Mouse (Mus musculus): ENCODE results near the gene Fhit. TPM values are rescaled to one million over a fixed set of nuclear protein-coding genes. Genes with fewer than 3 reads are reported as not detected.

Fhit gene
- polyA plus RNA-seq, 1 experiment from 2014 or later: 4.6 TPM

DNA sequence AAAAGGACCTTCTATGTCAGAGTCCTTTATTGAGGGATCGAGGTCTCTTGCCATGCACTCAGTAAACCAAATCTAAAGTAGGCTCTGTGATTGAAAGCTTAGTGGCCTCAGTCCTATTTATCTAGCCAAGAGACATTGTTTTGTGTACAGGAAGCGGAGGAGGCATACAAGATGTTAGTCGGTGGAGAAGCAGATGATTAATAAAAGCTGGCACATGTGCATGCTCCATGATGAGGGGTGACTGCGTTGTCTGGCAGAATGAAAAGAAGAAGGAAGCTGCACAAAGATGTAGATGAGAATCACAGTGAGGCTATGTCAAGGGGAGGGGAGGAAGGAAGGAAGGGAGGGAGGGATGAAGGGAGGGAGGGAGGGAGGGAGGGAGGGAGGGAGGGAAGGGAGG is 481.8 kb downstream of the Fhit start:
- Histone ChIP-seq H3K27me3 (replicated peaks) (no peaks in the 10 kb centered on the region), H3K36me3 (no peaks in the 10 kb centered on the region), H3K4me2 (no peak overlapping the region), H3K9me3 (replicated peaks) (no peaks in the 10 kb centered on the region), H3K4me1 (replicated peaks) (no peaks in the 10 kb centered on the region), H3K9ac (no peak overlapping the region), H3K4me3 (no peak overlapping the region), H3K27ac (ENCODE audit: poor library complexity, severe bottlenecking) (no peak overlapping the region)
- ATAC-seq (ENCODE audit: insufficient number of reproducible peaks, low FRiP score): no peak
- WGBS: 76% methylated on average over 4 of the region's 4 CpGs

DNA sequence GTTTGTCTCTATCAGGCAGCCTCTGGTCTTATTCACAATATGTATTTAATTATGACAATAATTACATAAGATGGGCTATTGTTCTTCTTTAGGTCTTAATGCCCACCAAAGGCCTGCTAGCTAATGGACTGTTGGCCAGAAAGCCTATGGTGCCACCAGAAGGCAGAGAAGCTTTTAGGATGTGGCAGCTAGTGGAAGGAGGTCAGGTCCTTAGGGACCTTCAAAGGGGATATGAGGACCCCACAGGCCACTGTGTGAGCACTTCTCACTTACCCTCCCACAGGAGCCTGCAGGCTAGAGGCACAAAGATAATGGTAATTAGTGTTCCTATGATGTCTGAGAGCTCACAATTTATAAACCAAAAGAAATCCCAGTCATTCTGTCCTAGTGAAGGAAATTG is 482.2 kb downstream of the Fhit start:
- H3K27ac ChIP-seq (ENCODE audit: poor library complexity, severe bottlenecking): no peak overlapping the region
- no peaks in the 10 kb centered on the region for H3K27me3 ChIP-seq (replicated peaks)
- no peak for ATAC-seq (ENCODE audit: insufficient number of reproducible peaks, low FRiP score)
- H3K36me3 ChIP-seq: no peaks in the 10 kb centered on the region
- H3K4me1 ChIP-seq (replicated peaks): no peaks in the 10 kb centered on the region
- H3K9ac ChIP-seq: no peak overlapping the region
- no peak overlapping the region for H3K4me2 ChIP-seq
- H3K4me3 ChIP-seq: no peak overlapping the region
- H3K9me3 ChIP-seq (replicated peaks): no peaks in the 10 kb centered on the region

DNA sequence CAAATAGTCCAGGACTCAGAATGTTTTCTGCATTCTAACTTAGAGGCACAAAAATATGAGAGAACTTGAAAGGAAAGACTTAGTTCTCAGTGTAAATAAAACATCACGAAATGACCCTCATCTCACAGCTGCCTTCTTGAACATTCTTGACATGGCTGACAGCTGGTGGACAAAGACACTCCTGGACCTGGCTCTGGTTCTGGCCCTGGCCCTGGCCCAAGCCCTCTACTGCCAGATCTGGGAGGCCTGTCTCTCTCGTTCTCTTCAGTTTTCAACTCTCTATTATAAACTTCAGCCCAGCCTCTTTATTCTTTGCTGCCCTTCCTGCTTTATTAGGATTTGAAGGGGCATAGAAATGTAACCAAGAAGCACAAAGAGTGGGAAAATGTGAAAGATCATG is 484.2 kb downstream of the Fhit start:
- WGBS: 59% methylated on average over 2 of the region's 2 CpGs
- H3K27ac ChIP-seq (ENCODE audit: poor library complexity, severe bottlenecking): no peak overlapping the region
- no peak for ATAC-seq (ENCODE audit: insufficient number of reproducible peaks, low FRiP score)
- no peaks in the 10 kb centered on the region for H3K4me1 ChIP-seq (replicated peaks)
- H3K4me3 ChIP-seq: no peak overlapping the region
- H3K4me2 ChIP-seq: no peak overlapping the region
- H3K27me3 ChIP-seq (replicated peaks): no peaks in the 10 kb centered on the region
- H3K9ac ChIP-seq: no peak overlapping the region
- no peaks in the 10 kb centered on the region for H3K9me3 ChIP-seq (replicated peaks)
- no peaks in the 10 kb centered on the region for H3K36me3 ChIP-seq

DNA sequence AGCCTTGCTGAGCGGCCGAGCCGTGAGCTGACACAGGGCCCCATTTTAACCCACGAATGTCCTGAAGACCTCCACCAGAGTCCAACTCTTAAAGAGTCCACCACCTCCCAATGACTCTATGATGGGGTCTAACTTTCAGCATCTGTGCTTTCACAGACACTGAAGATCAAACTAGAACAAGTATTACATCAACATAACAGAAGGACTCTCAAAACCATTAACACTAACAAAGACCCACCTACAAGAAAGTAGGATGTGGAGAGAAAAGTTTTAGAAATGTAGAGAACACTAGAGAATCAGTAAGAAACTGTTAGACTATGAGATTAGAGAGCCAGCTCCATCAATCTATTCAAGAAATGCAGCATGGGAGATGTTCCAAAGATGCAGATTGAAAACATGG is 501.6 kb downstream of the Fhit start:
- Histone ChIP-seq H3K36me3 (no peaks in the 10 kb centered on the region), H3K9ac (no peak overlapping the region), H3K4me1 (replicated peaks) (no peaks in the 10 kb centered on the region), H3K4me3 (no peak overlapping the region), H3K4me2 (no peak overlapping the region), H3K27me3 (replicated peaks) (no peaks in the 10 kb centered on the region), H3K9me3 (replicated peaks) (no peaks in the 10 kb centered on the region), H3K27ac (ENCODE audit: poor library complexity, severe bottlenecking) (no peak overlapping the region)
- 84% methylated on average over 4 of the region's 4 CpGs for WGBS
- ATAC-seq (ENCODE audit: insufficient number of reproducible peaks, low FRiP score): no peak

DNA sequence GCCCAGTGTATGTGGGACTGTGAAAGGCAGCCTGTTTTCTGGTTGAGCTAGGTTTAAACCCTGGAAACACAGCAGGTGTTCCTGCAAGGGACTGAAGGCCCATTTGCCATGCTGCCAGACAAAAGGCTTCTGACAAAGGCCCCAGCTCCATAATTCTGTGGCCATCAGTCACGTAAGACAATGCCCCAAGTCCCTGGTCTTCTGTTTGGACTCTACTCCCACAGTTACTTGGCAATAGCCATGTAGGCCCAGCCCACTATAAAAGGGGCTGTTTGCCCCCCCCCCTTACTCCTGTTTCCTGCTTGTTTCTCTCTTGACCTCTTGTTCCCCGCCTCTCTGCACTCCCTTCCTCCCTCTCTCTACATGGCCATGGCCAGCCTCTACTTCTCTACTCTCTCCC is 502.5 kb downstream of the Fhit start:
- Histone ChIP-seq H3K4me1 (replicated peaks) (no peaks in the 10 kb centered on the region), H3K4me2 (no peak overlapping the region), H3K27ac (ENCODE audit: poor library complexity, severe bottlenecking) (no peak overlapping the region), H3K36me3 (no peaks in the 10 kb centered on the region), H3K4me3 (no peak overlapping the region), H3K27me3 (replicated peaks) (no peaks in the 10 kb centered on the region), H3K9ac (no peak overlapping the region), H3K9me3 (replicated peaks) (no peaks in the 10 kb centered on the region)
- no peak for ATAC-seq (ENCODE audit: insufficient number of reproducible peaks, low FRiP score)
- 80% methylated on average over 2 of the region's 2 CpGs for WGBS

DNA sequence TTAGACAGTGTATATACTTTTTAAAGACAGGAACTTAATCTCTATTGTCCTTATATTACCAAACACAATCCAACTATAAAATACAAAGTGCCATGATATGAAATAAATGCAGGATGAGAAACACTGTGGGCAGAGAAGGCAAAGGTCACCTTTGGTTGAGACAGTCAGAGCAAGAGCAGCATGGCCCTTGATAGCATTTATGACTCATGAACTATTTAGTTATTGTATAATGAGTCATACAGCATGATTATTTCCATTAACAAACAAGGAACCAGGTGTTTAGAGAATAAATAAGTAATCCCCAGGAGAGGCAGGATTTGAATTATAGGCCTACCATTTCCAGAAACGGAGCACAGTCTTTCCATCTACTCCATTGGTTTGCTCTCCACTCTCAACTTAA is 503.6 kb downstream of the Fhit start:
- Histone ChIP-seq H3K4me1 (replicated peaks) (no peaks in the 10 kb centered on the region), H3K27me3 (replicated peaks) (no peaks in the 10 kb centered on the region), H3K36me3 (no peaks in the 10 kb centered on the region), H3K4me2 (no peak overlapping the region), H3K27ac (ENCODE audit: poor library complexity, severe bottlenecking) (no peak overlapping the region), H3K9me3 (replicated peaks) (no peaks in the 10 kb centered on the region), H3K9ac (no peak overlapping the region), H3K4me3 (no peak overlapping the region)
- ATAC-seq (ENCODE audit: insufficient number of reproducible peaks, low FRiP score): no peak
- 76% methylated on average over 1 of the region's 1 CpGs for WGBS

DNA sequence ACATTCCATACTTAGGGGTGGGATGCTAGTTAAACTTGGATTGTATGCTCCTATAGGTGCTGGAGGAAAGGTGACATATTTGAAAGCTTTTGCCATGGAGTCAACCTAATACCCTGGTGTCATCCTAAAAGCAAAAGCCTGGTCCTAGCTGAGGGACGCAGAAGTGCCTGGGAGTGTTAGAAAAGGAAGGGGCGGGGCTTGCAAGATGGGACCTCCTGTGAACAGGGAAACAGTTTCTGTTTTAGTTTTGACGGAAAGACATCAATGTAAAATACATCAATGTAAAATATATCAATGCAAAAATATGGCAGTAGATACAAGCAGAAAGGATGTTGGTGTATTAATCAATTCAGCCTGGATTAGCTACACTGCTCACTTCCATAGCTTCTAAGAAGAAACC is 504.5 kb downstream of the Fhit start:
- 85% methylated on average over 3 of the region's 3 CpGs for WGBS
- no peak for ATAC-seq (ENCODE audit: insufficient number of reproducible peaks, low FRiP score)
- Histone ChIP-seq H3K9ac (no peak overlapping the region), H3K27ac (ENCODE audit: poor library complexity, severe bottlenecking) (no peak overlapping the region), H3K27me3 (replicated peaks) (no peaks in the 10 kb centered on the region), H3K4me3 (no peak overlapping the region), H3K9me3 (replicated peaks) (no peaks in the 10 kb centered on the region), H3K4me1 (replicated peaks) (no peaks in the 10 kb centered on the region), H3K4me2 (no peak overlapping the region), H3K36me3 (no peaks in the 10 kb centered on the region)

DNA sequence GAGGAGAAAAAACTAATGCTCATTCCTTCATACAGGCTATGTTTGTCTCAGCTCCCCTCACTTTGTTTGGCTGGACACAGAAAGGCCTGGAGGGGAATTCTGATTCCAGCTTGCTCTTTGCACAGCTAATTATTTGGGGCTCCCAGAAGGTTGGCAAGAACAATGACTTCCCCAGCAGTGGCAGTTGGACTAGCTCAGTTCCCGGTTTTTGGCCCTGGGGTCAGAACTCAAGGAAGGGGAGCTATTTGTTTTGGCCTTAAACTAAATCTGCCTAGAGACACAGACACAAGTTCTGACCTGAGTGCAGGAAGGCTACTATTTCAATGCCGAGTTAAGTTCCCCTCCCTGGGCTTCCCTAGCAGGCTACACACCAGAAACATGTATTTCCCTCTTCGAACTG is 506.0 kb downstream of the Fhit start:
- Histone ChIP-seq H3K4me3 (no peak overlapping the region), H3K9ac (no peak overlapping the region), H3K9me3 (replicated peaks) (no peaks in the 10 kb centered on the region), H3K4me2 (no peak overlapping the region), H3K27me3 (replicated peaks) (no peaks in the 10 kb centered on the region), H3K4me1 (replicated peaks) (no peaks in the 10 kb centered on the region), H3K27ac (ENCODE audit: poor library complexity, severe bottlenecking) (no peak overlapping the region), H3K36me3 (no peaks in the 10 kb centered on the region)
- WGBS: 51% methylated on average over 3 of the region's 3 CpGs
- no peak for ATAC-seq (ENCODE audit: insufficient number of reproducible peaks, low FRiP score)

DNA sequence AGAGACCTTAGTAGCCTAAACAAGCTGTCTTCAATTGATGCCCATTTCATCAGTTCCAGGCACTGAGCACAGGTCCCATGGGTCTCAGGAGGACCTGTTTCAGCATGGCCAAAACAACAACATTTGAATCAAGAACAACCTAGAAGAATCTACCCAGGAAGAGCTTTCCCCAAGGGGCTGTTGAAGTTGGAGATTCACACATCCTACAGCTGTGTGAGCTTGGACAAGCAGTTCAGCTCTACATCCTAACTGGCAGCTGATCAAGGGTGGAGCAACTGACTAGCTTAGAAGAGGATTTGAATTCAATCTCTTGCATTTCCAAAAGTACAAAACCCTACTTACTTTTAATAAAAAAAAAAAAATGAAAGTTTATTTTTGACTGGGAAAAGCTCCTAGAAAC is 514.0 kb downstream of the Fhit start:
- Histone ChIP-seq H3K4me3 (no peak overlapping the region), H3K4me1 (replicated peaks) (no peaks in the 10 kb centered on the region), H3K9ac (no peak overlapping the region), H3K27me3 (replicated peaks) (no peaks in the 10 kb centered on the region), H3K36me3 (no peaks in the 10 kb centered on the region), H3K9me3 (replicated peaks) (no peaks in the 10 kb centered on the region), H3K27ac (ENCODE audit: poor library complexity, severe bottlenecking) (no peak overlapping the region), H3K4me2 (no peak overlapping the region)
- no peak for ATAC-seq (ENCODE audit: insufficient number of reproducible peaks, low FRiP score)

DNA sequence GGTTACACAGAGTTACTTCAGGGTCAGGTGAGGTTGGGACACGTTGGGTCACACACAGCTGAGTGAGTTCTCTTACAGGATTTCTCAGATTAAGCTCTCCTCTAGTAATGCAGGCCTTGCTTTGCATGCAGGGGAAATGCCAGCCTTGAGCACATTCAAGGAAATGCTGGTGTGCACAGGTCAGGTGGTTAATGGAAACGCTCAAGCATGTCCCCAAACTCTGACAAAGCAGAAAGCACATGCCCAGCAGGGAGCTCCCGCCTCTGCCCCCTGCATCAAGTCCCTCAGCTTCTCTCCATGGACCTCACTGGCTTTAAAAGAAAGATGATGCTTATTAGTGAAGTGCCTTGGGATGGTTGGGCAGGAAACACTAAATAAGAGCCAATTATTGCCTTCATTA is 530.1 kb downstream of the Fhit start:
- WGBS: 67% methylated on average over 3 of the region's 3 CpGs
- no peak for ATAC-seq (ENCODE audit: insufficient number of reproducible peaks, low FRiP score)

DNA sequence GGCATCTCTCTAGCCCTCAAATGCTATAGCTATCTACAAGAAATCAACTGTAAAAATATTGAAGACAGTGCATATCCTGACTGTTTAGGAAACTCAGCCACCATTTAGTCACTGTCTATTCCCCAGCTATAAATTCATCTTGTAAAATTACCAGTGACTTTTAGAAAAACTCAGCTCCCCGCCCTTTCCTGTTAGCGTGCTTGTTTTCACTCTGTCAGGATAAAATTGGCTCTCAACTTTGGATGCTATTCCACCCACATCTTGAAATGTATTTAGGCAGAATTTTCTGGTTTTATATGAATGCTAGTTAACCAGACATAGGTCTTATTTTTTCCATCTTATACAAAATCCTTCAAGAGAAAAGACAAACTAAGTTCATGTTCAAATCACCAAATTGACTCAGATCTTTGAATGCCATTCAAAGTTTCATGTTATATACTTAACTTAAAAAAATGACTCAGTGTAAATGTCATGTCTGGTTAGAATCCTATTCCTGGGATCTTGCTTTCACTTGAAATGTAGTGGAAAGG is 530.9 kb downstream of the Fhit start:
- no peak for ATAC-seq (ENCODE audit: insufficient number of reproducible peaks, low FRiP score)
- Histone ChIP-seq H3K4me3 (no peak overlapping the region), H3K9me3 (replicated peaks) (no peaks in the 10 kb centered on the region), H3K4me2 (no peak overlapping the region), H3K27ac (ENCODE audit: poor library complexity, severe bottlenecking) (no peak overlapping the region), H3K4me1 (replicated peaks) (no peaks in the 10 kb centered on the region), H3K9ac (no peak overlapping the region), H3K27me3 (replicated peaks) (no peaks in the 10 kb centered on the region), H3K36me3 (no peaks in the 10 kb centered on the region)
- WGBS: 88% methylated on average over 2 of the region's 2 CpGs

More for the DNA sequence above, 530.1 kb downstream of the Fhit start:
- no peak overlapping the region for H3K4me2 ChIP-seq
- no peak overlapping the region for H3K9ac ChIP-seq
- H3K4me3 ChIP-seq: no peak overlapping the region
- H3K9me3 ChIP-seq (replicated peaks): no peaks in the 10 kb centered on the region
- no peaks in the 10 kb centered on the region for H3K4me1 ChIP-seq (replicated peaks)
- H3K27ac ChIP-seq (ENCODE audit: poor library complexity, severe bottlenecking): no peak overlapping the region
- no peaks in the 10 kb centered on the region for H3K27me3 ChIP-seq (replicated peaks)
- no peaks in the 10 kb centered on the region for H3K36me3 ChIP-seq

DNA sequence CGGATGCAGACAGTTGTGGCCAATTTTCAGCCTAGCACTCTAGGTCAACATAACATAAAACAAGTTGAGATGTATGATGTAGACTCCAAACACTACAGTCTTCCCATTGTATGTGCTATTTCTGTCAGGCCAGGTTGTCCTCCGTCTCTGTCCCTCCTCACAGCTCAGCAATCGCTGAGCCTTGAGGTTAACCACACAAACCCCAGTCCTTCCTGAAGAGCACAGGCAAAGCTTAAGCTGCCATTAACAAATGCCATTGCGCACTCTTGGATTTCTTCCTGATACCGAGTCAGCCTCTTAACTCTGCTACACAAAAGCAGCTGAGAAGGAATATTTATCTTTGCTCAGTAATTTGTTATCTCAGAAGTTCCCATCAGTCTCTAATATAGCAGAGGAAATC is 568.4 kb downstream of the Fhit start:
- no peak overlapping the region for H3K4me3 ChIP-seq
- no peaks in the 10 kb centered on the region for H3K27me3 ChIP-seq (replicated peaks)
- no peaks in the 10 kb centered on the region for H3K9me3 ChIP-seq (replicated peaks)
- H3K4me1 ChIP-seq (replicated peaks): no peaks in the 10 kb centered on the region
- H3K9ac ChIP-seq: no peak overlapping the region
- H3K27ac ChIP-seq (ENCODE audit: poor library complexity, severe bottlenecking): no peak overlapping the region
- no peak overlapping the region for H3K4me2 ChIP-seq
- WGBS: 55% methylated on average over 5 of the region's 5 CpGs
- H3K36me3 ChIP-seq: no peaks in the 10 kb centered on the region
- ATAC-seq (ENCODE audit: insufficient number of reproducible peaks, low FRiP score): no peak
